Mouse (Mus musculus) ovary, postnatal 10 days (tissue): ENCODE data around the gene Ncln.

Experiments
- DNase-seq: peaks from one replicate; pipeline ENCODE4 v3.0.0; 2022; ENCODE audit warnings: low spot score

Gene Ncln

DNA sequence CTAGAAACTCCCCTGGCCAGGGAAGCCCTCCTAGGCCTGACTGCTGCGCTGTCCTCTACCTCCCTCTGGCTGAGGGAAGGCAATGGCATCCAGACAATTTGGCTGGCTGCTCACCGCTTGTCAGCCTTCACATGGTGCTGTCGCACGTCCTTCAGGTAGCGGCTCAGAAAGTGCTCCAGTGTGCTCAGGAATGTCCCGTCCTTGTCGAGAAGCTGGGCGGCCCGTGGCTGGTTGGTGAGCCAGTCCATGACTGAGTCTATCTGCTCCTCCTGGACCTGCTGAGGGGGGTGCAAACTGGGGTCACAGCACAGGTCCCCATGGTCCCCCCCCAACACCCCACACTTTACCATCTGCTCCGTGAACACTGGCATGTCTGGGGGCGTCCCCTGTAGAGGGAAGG is 8.1 kb downstream of the Ncln start:
- DNase-seq: no peak

GRCm38 (mm10) chr10:81486496-81486895 is 9.7 kb downstream of the Ncln start:
- DNase-seq: no peak

GRCm38 (mm10) chr10:81485479-81486018 is 10.6 kb downstream of the Ncln start:
- DNase-seq: no peak

DNA sequence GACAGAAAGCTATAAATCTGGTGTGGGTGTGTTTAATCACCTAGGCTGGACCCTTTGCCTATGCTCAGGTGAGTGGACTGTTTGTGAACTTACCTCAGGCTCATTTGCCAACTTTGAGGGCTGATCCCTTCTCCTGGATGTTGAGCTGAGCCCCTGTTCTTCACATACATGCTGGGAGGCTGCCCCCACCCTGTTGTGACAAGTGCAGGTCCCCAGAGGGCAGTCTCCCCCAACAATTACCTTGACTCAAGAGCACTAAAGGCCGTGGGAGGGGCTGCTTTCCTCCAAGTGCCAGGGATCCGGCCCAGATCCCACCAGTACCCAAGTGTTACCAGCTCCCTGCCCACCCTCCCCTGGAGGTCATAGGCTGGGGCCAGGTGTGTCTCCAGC is 11.1 kb downstream of the Ncln start:
- no peak for DNase-seq

DNA sequence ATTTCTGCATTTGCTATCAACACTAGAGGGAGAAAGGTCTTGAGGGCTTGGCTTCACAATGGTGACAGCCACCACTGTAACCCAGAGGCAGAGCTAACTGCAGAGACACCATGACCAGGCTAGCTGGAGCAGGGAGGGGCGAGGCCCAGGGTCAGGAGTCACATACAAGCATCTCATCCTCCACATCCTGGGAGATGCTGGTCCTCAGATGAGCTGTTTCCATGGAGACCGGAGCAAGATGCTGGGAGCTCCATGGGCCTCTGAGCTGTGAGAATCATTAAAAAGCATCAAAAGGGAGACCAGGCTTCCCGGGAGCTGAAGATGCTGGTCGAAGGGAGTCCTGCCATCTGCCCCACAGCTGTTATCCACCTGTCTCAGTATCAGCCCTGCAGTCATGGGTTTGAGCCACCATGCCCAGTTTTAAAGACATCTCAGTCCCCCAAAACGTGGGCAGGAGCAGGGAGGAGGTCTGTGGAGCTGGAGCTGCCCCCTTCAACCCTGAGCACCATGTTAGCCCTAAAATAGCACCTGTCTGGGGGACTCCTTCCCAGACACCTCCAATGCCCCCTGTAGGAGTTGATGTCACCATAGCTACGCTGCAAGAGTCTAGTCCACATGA is 11.6 kb downstream of the Ncln start:
- no peak for DNase-seq

DNA sequence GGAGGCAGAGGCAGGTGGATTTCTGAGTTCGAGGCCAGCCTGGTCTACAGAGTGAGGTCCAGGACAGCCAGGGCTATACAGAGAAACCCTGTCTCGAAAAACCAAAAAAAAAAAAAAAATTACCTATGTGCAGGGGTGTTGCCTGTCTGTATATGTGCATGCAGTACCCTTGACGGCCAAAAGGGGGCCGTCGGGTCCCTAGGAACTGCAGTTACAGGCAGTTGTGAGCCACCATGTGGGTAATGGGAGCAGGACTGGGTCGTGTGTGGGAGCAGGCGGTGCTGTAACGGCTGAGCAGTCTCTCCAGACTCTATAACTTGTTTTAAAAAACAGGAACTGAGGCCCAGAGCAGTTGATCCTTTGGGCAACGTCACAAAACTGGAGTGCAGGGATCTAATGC is 12.2 kb downstream of the Ncln start:
- DNase-seq: no peak

GRCm38 (mm10) chr10:81482533-81482889 is 13.7 kb downstream of the Ncln start, which contains the start of gene Celf5:
Gene Celf5, minus strand, starts transcription at chr10:81482709.
- DNase-seq: no peak

DNA sequence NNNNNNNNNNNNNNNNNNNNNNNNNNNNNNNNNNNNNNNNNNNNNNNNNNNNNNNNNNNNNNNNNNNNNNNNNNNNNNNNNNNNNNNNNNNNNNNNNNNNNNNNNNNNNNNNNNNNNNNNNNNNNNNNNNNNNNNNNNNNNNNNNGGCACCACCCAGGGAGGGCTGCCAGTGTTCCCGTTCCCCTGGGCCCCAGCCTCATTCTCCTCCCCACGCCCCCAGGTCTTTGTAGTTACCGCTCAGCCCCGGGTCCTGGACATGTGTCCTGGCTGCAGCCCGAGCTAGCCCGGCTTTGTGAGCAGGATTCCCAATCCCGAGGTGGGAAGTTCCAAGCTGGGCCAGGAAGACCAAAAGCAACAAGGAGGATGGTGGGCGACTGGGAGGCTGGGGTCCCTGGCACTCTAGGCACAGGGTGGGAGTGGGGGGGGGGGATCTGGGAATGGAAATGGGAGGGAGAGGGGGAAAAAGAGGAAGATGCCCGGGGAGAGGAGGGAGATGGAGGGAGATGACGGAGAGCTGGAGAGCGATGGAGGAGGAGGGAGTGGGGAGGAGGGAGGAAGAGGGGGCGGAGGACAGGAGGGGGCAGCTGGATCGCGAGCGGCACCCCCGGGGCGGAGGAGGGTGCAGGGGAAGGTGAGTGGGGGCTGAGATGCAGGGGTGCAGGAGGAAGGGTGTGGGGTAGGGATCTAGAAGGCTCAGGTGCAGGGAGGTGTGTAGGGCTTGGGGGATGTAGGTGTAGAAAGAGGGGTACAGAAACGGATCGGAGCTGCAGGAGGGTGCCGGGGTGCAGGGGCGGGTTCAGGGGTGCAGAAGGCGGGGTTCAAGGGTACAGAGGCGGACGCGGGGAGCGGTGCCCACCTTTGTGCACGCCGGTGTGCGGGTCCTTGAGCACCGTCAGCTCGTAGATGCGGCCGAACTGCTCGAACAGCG is 14.3 kb downstream of the Ncln start:
- DNase-seq: no peak

DNA sequence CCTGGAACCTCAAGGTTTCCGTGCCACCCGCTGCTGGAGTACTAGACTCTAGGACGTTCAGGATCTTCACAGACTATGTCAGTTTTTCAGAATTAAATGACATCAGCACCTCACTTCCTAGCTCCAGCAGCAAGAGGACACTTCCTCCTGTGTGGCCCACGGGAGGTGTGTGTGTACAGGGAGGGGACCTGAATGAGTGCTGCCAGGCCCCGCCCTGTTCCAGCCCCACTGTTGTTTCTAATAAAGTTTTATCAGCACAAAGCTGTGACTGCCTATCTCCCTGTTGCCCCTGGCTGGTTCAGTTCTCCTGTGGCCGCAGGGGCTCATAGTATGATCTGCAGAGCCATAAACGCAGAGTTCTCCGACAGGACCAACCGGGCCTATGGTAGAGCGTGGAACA is 21.7 kb downstream of the Ncln start:
- no peak for DNase-seq

GRCm38 (mm10) chr10:81473003-81473451 is 23.2 kb downstream of the Ncln start:
- no peak for DNase-seq

DNA sequence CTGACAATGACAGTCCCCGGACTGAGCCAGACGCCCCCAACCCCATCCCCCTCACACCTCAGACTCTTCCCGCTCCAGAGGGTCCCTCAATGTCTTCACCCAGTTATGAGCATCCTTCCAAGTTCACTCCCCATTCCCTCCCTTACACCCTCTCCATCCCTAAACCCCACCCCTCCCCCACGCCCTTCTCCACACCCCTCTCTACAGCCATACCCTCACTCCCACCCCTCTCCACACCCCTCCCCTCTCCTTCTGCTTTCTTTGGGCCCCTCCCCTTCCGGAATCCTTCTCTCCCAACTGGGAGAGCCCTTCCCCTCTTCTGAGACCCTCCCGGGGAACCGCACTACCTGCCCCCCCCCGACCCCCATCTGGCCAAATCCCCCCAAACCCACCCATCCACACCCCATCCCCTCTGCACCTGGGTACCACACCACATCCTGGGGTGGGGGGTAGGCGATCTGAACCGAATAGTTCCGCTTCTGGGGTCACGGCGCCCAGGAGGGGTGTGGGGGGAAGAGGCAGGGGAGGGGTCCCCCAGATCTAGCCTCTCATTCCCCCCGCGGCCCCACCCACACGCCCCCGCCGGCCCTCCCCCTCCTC is 23.7 kb downstream of the Ncln start:
- DNase-seq: no peak

GRCm38 (mm10) chr10:81470454-81470853 is 25.7 kb downstream of the Ncln start:
- no peak for DNase-seq

DNA sequence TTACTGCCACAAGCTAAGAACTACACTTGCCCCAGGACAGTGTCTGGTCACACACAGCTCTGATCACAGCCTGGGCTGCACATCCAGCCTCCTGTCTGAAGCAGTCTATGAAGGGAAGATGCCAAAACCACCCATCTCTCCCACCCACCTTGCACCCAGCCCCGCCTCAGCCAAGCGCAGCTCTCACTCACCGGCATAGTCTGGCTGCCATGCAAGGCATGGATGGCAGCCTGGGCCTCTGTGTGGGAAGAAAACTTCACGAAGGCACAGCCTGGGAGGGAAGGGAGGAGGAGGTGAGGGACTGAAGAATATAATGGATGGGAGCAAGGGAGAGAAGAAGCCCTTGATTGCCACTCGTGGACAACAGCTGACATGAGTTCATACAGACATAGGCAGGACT is 26.9 kb downstream of the Ncln start:
- no peak for DNase-seq

GRCm38 (mm10) chr10:81467670-81468235 is 28.4 kb downstream of the Ncln start:
- no peak for DNase-seq

DNA sequence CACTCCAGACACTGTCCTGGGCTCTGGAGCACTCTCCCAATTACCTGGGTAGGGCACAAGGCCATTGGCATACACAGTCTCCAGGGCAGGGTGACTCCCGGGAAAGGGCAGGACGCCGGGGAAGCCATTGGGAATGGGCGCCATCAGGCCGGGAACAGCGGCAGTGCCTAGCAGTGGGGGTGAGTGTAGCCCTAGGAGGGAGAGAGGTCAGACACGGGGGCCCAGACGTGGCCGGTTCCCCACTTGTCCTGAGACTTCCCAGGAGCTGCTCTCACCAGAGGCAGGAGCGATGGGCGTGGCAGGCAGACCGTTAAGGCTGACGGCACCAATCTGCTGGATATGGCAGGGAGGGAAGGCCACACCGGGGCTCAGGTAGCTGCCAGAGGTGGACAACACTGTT is 29.3 kb downstream of the Ncln start:
- DNase-seq: no peak

- no peak for DNase-seq
These were observed 30.1 kb downstream of the Ncln start for GRCm38 (mm10) chr10:81466066-81466465.

GRCm38 (mm10) chr10:81465265-81465645 is 30.9 kb downstream of the Ncln start:
- no peak for DNase-seq

GRCm38 (mm10) chr10:81464405-81465264 is 31.6 kb downstream of the Ncln start:
- DNase-seq: no peak

GRCm38 (mm10) chr10:81463531-81463930 is 32.7 kb downstream of the Ncln start:
- no peak for DNase-seq

- no peak for DNase-seq
These were observed 33.3 kb downstream of the Ncln start for GRCm38 (mm10) chr10:81462917-81463316.

DNA sequence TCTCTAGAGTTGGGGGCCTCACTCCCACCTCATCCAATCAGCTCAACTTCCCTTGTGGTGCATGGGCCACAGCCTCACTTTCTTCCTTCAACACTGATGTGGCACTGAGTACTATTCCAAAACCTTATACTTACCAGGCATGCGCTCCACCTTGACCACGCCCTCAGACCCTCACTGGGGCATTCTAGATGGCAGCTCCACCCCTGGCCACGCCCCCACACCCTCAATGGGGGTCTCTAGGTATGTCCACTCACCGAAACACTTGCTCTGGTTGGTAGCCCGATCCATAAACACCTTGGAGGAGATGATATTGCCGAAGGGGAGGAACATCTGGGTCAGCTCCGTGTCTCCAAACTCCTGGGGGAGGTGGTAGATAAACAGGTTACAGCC is 33.8 kb downstream of the Ncln start:
- DNase-seq: no peak
